Mouse (Mus musculus) ES-Bruce4 (cell line): Measurements from ENCODE around the gene Il5ra.

ENCODE experiments used
- CTCF ChIP-seq: IDR thresholded peaks from one replicate; pipeline ENCODE4 v1.8.1; 2011; ENCODE audit warnings: low read depth, low read length
- EP300 ChIP-seq: IDR thresholded peaks from 2 replicates; pipeline ENCODE4 v1.6.1; 2011; ENCODE audit warnings: low read depth, low read length; ENCODE audit not compliant: insufficient read depth
- POLR2A ChIP-seq: IDR thresholded peaks from one replicate; pipeline ENCODE4 v1.8.1; 2011; ENCODE audit warnings: low read length; ENCODE audit not compliant: insufficient read depth

DNA sequence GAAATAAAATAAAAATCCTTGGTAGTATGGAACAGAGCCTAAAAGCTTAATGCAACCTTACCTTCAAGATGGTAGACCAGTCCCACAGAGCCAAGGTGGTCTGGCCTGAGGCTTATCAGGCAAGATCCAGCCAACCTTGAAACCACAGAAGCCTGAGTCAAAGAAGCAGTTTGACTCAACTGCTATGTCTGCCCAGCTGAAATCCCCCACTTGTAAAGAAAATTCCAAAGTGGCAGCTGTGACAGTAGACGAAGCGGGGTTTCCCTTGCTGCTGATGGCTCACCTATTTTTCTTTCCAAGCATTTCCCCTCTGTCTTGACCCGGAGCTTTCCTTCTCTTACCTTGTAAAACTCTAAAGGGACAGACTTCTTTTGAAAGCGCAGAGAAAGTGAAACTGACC is 23.2 kb downstream of the Il5ra start:
- no peak for TF ChIP-seq POLR2A
- no peak for TF ChIP-seq CTCF
- no peak for TF ChIP-seq EP300
